Mouse (Mus musculus) heart, adult 9 months (tissue): ENCODE measurements at regions not wholly inside any gene's neighbourhood (a gene's known extent, or its start where the extent isn't known, plus 50 kb on each side); places are given as distances from the start of the nearest gene placed in this dataset.

ENCODE experiments used
- DNase-seq, 2 experiments: peaks; one replicate each; pipeline ENCODE4 v3.0.0; 2022; ENCODE audit warnings: low spot score in 2 of 2

GRCm38 (mm10) chr3:35027898-35028297, 377.7 kb downstream of the Sox2 start:
- DNase-seq, result no peak

GRCm38 (mm10) chr3:35029924-35030323, 379.7 kb downstream of the Sox2 start:
- DNase-seq, result no peak

- DNase-seq, result no peak
These were observed 383.4 kb downstream of the Sox2 start for GRCm38 (mm10) chr3:35033587-35033986.

- no peak for DNase-seq
These were observed 385.0 kb downstream of the Sox2 start for GRCm38 (mm10) chr3:35035234-35035633.

- DNase-seq, result no peak
These were observed 393.5 kb downstream of the Sox2 start for GRCm38 (mm10) chr3:35043705-35044104.

GRCm38 (mm10) chr3:35059438-35059837, 409.2 kb downstream of the Sox2 start:
- no peak for DNase-seq

- no peak for DNase-seq
These were observed 409.8 kb downstream of the Sox2 start for GRCm38 (mm10) chr3:35060042-35060441.

GRCm38 (mm10) chr3:35066824-35067223, 416.6 kb downstream of the Sox2 start:
- DNase-seq, result no peak

- no peak for DNase-seq
These were observed 418.4 kb downstream of the Sox2 start for GRCm38 (mm10) chr3:35068586-35068985.

- no peak for DNase-seq
These were observed 420.8 kb downstream of the Sox2 start for GRCm38 (mm10) chr3:35071046-35071445.

GRCm38 (mm10) chr3:35079887-35080286, 429.7 kb downstream of the Sox2 start:
- DNase-seq, result no peak

GRCm38 (mm10) chr3:35084091-35084867, 434.1 kb downstream of the Sox2 start:
- DNase-seq, result peak; percentile 6 to 40

GRCm38 (mm10) chr3:35088241-35089080, 438.3 kb downstream of the Sox2 start:
- peak; percentile 12 to 15 for DNase-seq

- DNase-seq, result peak; percentile 13 to 23
These were observed 440.4 kb downstream of the Sox2 start for GRCm38 (mm10) chr3:35090496-35091133.

- no peak for DNase-seq
These were observed 442.8 kb downstream of the Sox2 start for GRCm38 (mm10) chr3:35093001-35093400.

GRCm38 (mm10) chr3:35095221-35095620, 445.0 kb downstream of the Sox2 start:
- DNase-seq, result no peak

GRCm38 (mm10) chr3:35096381-35096780, 446.2 kb downstream of the Sox2 start:
- DNase-seq, result no peak

- no peak for DNase-seq
These were observed 447.6 kb downstream of the Sox2 start for GRCm38 (mm10) chr3:35097766-35098165.

- DNase-seq, result no peak
These were observed 449.0 kb downstream of the Sox2 start for GRCm38 (mm10) chr3:35099226-35099625.

GRCm38 (mm10) chr3:35099876-35100420, 449.7 kb downstream of the Sox2 start:
- DNase-seq, result no peak

- DNase-seq, result no peak
These were observed 451.1 kb downstream of the Sox2 start for GRCm38 (mm10) chr3:35101286-35101685.

GRCm38 (mm10) chr3:35101951-35102350, 451.7 kb downstream of the Sox2 start:
- DNase-seq, result no peak
